Mouse (Mus musculus) macrophage (primary cell): Measurements from ENCODE around the gene Ralgapa2. TPM values are rescaled to one million over a fixed set of nuclear protein-coding genes. Genes with fewer than 3 reads are reported as not detected.

ENCODE experiments used
- H3K27ac ChIP-seq: fragments of 350-480 bp; formaldehyde crosslinking; 2 replicates; pipeline ENCODE4 v1.9.0; 2021
- H3K36me3 ChIP-seq: fragments of 350-480 bp; formaldehyde crosslinking; 2 replicates; pipeline ENCODE4 v1.9.0; 2021; ENCODE audit errors: inconsistent target
- H3K4me3 ChIP-seq: fragments of 350-480 bp; formaldehyde crosslinking; 2 replicates; pipeline ENCODE4 v1.9.0; 2021; ENCODE audit errors: inconsistent target
- H3K79me2 ChIP-seq: fragments of 350-480 bp; formaldehyde crosslinking; 2 replicates; pipeline ENCODE4 v1.9.0; 2021; ENCODE audit errors: inconsistent target
- WGBS: methylation state at CpG from one replicate; pipeline ENCODE4 v1.1.7; 2026; ENCODE audit warnings: inconsistent platforms; ENCODE audit not compliant: missing documents; 5-methylcytosine and 5-hydroxymethylcytosine counted together
- polyA plus RNA-seq: library from polyadenylated mRNA; stranded (reverse); fragments of 250-400 nt; gene quantifications from 3 replicates; pipeline ENCODE4 v1.2.4, GENCODE M21; 2018; ENCODE audit warnings: inconsistent platforms

Ralgapa2 gene
- polyA plus RNA-seq, 1 experiment from 2014 or later: 10.5 TPM

- Histone ChIP-seq H3K79me2 (no peaks in the 10 kb centered on the region), H3K27ac (no peak overlapping the region), H3K36me3 (0 out of 2 replicates have a peak, but pooled peaks cover 7% of the 10 kb centered on the region), H3K4me3 (no peak overlapping the region)
- 96% methylated on average over 2 of the region's 2 CpGs for WGBS
These were observed 124.9 kb downstream of the Ralgapa2 start for GRCm38 (mm10) chr2:146387211-146387610.

- WGBS: 40% methylated on average over 1 of the region's 1 CpGs
- Histone ChIP-seq H3K27ac (no peak overlapping the region), H3K4me3 (no peak overlapping the region), H3K79me2 (no peaks in the 10 kb centered on the region), H3K36me3 (0 out of 2 replicates have a peak, but pooled peaks cover 7% of the 10 kb centered on the region)
These were observed 127.6 kb downstream of the Ralgapa2 start for GRCm38 (mm10) chr2:146384582-146384981.

- 96% methylated on average over 5 of the region's 5 CpGs for WGBS
- no peak overlapping the region for H3K27ac ChIP-seq
- no peaks in the 10 kb centered on the region for H3K79me2 ChIP-seq
- no peaks in the 10 kb centered on the region for H3K36me3 ChIP-seq
- no peak overlapping the region for H3K4me3 ChIP-seq
These were observed 135.9 kb downstream of the Ralgapa2 start for GRCm38 (mm10) chr2:146376293-146376692.

GRCm38 (mm10) chr2:146366098-146366497 is 146.0 kb downstream of the Ralgapa2 start:
- no peak overlapping the region for H3K27ac ChIP-seq
- no peak overlapping the region for H3K4me3 ChIP-seq
- no peaks in the 10 kb centered on the region for H3K79me2 ChIP-seq
- 96% methylated on average over 12 of the region's 12 CpGs for WGBS
- no peaks in the 10 kb centered on the region; the same call in 1 of the 2 replicates for H3K36me3 ChIP-seq

- WGBS: 98% methylated on average over 10 of the region's 11 CpGs
- Histone ChIP-seq H3K79me2 (no peaks in the 10 kb centered on the region), H3K36me3 (no peaks in the 10 kb centered on the region; the same call in 1 of the 2 replicates), H3K27ac (no peak overlapping the region), H3K4me3 (no peak overlapping the region)
These were observed 146.7 kb downstream of the Ralgapa2 start for GRCm38 (mm10) chr2:146365368-146365983.

GRCm38 (mm10) chr2:146363483-146363882 is 148.7 kb downstream of the Ralgapa2 start:
- no peaks in the 10 kb centered on the region; the same call in 1 of the 2 replicates for H3K36me3 ChIP-seq
- no peak overlapping the region for H3K27ac ChIP-seq
- WGBS: 87% methylated on average over 2 of the region's 2 CpGs
- no peak overlapping the region for H3K4me3 ChIP-seq
- no peaks in the 10 kb centered on the region for H3K79me2 ChIP-seq

- H3K79me2 ChIP-seq: no peaks in the 10 kb centered on the region
- WGBS: 100% methylated on average over 1 of the region's 1 CpGs
- no peak overlapping the region for H3K4me3 ChIP-seq
- peaks cover under 1% of the 10 kb centered on the region; the same call in 1 of the 2 replicates for H3K36me3 ChIP-seq
- H3K27ac ChIP-seq: no peak overlapping the region
These were observed 149.2 kb downstream of the Ralgapa2 start for GRCm38 (mm10) chr2:146362932-146363331.

GRCm38 (mm10) chr2:146361969-146362368 is 150.2 kb downstream of the Ralgapa2 start:
- 89% methylated on average over 4 of the region's 4 CpGs for WGBS
- Histone ChIP-seq H3K4me3 (no peak overlapping the region), H3K27ac (no peak overlapping the region), H3K79me2 (no peaks in the 10 kb centered on the region), H3K36me3 (peaks cover 3% of the 10 kb centered on the region; the same call in 1 of the 2 replicates)

GRCm38 (mm10) chr2:146361076-146361475 is 151.1 kb downstream of the Ralgapa2 start:
- Histone ChIP-seq H3K27ac (no peak overlapping the region), H3K36me3 (peaks cover 3% of the 10 kb centered on the region; the same call in 1 of the 2 replicates), H3K79me2 (no peaks in the 10 kb centered on the region), H3K4me3 (no peak overlapping the region)
- 97% methylated on average over 3 of the region's 3 CpGs for WGBS

GRCm38 (mm10) chr2:146359676-146360075 is 152.5 kb downstream of the Ralgapa2 start:
- H3K27ac ChIP-seq: no peak overlapping the region
- H3K4me3 ChIP-seq: no peak overlapping the region
- H3K36me3 ChIP-seq: peaks cover 3% of the 10 kb centered on the region; the same call in 1 of the 2 replicates
- 91% methylated on average over 2 of the region's 2 CpGs for WGBS
- H3K79me2 ChIP-seq: no peaks in the 10 kb centered on the region

GRCm38 (mm10) chr2:146356524-146356923 is 155.6 kb downstream of the Ralgapa2 start:
- Histone ChIP-seq H3K36me3 (peaks cover 6% of the 10 kb centered on the region; the same call in 1 of the 2 replicates), H3K4me3 (no peak overlapping the region), H3K79me2 (no peaks in the 10 kb centered on the region), H3K27ac (no peak overlapping the region)
- whole genome bisulfite sequencing: 75% methylated on average over 5 of the region's 6 CpGs

GRCm38 (mm10) chr2:146350230-146350629 is 161.9 kb downstream of the Ralgapa2 start:
- no peak overlapping the region for H3K4me3 ChIP-seq
- no peaks in the 10 kb centered on the region for H3K79me2 ChIP-seq
- peaks cover 33% of the 10 kb centered on the region for H3K36me3 ChIP-seq
- 100% methylated on average over 5 of the region's 5 CpGs for WGBS
- no peak overlapping the region for H3K27ac ChIP-seq

GRCm38 (mm10) chr2:146347942-146348341 is 164.2 kb downstream of the Ralgapa2 start:
- H3K79me2 ChIP-seq: no peaks in the 10 kb centered on the region
- H3K4me3 ChIP-seq: no peak overlapping the region
- H3K27ac ChIP-seq: no peak overlapping the region
- peaks cover 36% of the 10 kb centered on the region for H3K36me3 ChIP-seq
- 96% methylated on average over 2 of the region's 2 CpGs for WGBS

- no peaks in the 10 kb centered on the region for H3K79me2 ChIP-seq
- no peak overlapping the region for H3K4me3 ChIP-seq
- no peak overlapping the region for H3K27ac ChIP-seq
- H3K36me3 ChIP-seq: peaks cover 15% of the 10 kb centered on the region; the same call in 1 of the 2 replicates
- 94% methylated on average over 4 of the region's 4 CpGs for WGBS
These were observed 172.1 kb downstream of the Ralgapa2 start for GRCm38 (mm10) chr2:146340090-146340489.

- Histone ChIP-seq H3K36me3 (peaks cover 10% of the 10 kb centered on the region; the same call in 1 of the 2 replicates), H3K79me2 (no peaks in the 10 kb centered on the region), H3K27ac (no peak overlapping the region), H3K4me3 (no peak overlapping the region)
- 89% methylated on average over 1 of the region's 1 CpGs for WGBS
These were observed 174.6 kb downstream of the Ralgapa2 start for GRCm38 (mm10) chr2:146337540-146337939.
